Mouse (Mus musculus): ENCODE data around the gene Rin3. TPM values are rescaled to one million over a fixed set of nuclear protein-coding genes. Genes with fewer than 3 reads are reported as not detected.

The Rin3 gene
- polyA plus RNA-seq, 1 experiment from 2014 or later: 2.0 TPM

DNA sequence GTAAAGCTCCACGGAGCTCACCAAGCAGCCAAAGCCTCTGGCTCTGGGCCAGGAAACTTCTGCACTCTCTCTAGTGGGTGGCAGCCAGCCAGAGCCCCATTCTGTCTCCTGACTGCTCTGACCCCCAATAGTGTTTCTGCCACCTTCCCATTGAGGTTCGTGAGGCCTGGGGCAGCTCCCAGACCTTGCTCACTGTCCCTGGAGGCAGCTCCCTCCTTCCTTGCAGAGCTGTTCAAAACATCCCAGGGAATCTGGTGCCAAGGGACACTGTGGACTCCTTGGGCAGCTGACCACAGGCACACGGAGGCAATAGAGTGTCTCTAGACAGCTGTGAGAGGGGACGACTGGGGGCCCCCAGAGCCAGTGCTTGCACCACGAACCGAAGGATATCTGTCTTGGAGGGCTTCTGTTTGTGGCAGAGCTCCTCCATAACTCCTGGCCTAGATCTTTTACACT, 25.2 kb downstream of the Rin3 start:
- peak; percentile 17 for ATAC-seq
- 63% methylated on average over 6 of the region's 6 CpGs for WGBS

DNA sequence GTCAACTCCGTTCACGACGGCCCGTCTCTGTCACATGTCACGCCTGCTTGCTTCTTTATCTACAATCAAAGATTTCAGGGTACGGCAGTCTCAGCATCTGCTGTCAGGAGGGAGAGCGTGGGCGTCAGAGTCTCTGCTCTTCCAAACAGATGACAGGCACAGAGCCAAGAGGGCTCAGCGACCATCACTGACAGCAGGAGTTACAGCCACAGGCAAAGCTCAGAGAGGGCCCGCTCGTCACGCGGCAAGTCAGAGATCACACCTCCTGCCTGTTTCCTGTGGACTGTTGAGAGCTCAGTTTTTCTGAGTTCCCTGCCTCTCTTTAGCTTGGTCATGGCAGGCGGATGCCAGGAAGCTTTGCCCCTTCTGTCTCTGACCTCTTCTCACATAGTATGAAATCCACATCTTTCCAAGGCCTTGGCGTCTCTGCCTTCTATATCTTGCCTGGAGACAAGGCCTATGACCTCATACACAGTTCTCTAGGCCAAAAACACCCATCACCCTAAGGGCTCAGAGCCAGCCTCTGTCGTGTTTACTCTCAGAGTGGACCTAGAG, 25.7 kb downstream of the Rin3 start:
- WGBS: 71% methylated on average over 16 of the region's 16 CpGs
- Histone ChIP-seq H3K27me3 (no peaks in the 10 kb centered on the region), H3K4me1 (peaks cover 30% of the 10 kb centered on the region), H3K9ac (no peak overlapping the region), H3K4me3 (no peak overlapping the region), H3K9me3 (replicated peaks) (no peaks in the 10 kb centered on the region), H3K4me2 (no peak overlapping the region), H3K27ac (peak overlapping the region; percentile 79), H3K36me3 (ENCODE audit: poor library complexity, severe bottlenecking) (no peaks in the 10 kb centered on the region)
- peak; percentile 75 for ATAC-seq

More for the DNA sequence above, 25.2 kb downstream of the Rin3 start:
- H3K27me3 ChIP-seq: no peaks in the 10 kb centered on the region
- no peaks in the 10 kb centered on the region for H3K9me3 ChIP-seq (replicated peaks)
- H3K4me2 ChIP-seq: no peak overlapping the region
- peaks cover 35% of the 10 kb centered on the region for H3K4me1 ChIP-seq
- H3K27ac ChIP-seq: peak overlapping the region; percentile 79
- no peak overlapping the region for H3K4me3 ChIP-seq
- no peaks in the 10 kb centered on the region for H3K36me3 ChIP-seq (ENCODE audit: poor library complexity, severe bottlenecking)
- H3K9ac ChIP-seq: no peak overlapping the region

DNA sequence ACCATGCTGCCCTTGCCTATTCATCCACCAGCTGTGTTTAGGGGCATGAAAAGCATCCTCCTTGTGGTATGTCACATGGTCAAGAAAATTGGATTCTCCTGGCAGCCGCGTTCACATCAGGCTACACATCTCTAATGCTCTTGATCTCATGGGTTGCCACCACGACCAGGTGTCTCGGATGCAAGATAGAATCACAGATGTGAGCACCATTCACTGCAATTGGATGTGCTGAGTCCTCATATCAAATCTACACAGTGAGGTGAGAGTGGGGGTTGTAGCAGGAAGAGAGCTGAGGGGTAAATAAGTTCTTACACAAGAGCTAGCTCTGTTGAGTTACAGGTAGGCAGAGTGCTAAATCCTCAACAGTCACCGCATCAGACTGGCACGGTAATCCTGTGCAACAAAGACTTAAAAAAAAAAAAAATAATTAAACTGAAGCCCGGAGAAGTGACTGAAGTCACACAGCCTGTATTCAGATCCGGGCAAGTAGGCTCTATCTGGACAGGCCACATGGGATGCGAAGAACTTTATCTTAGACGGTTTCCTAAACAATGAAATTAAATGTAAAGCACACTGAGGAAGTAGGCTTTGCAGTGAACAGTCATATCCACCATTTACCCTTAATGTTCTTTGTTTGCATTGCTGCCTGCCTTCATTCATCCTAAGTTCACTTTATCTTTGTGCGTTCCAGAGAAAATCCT, 26.4 kb downstream of the Rin3 start:
- Histone ChIP-seq H3K4me1 (peaks cover 24% of the 10 kb centered on the region), H3K27me3 (no peaks in the 10 kb centered on the region), H3K27ac (peak overlapping the region; percentile 79), H3K9me3 (replicated peaks) (no peaks in the 10 kb centered on the region), H3K36me3 (ENCODE audit: poor library complexity, severe bottlenecking) (no peaks in the 10 kb centered on the region), H3K4me3 (no peak overlapping the region), H3K4me2 (no peak overlapping the region), H3K9ac (no peak overlapping the region)
- WGBS: 91% methylated on average over 11 of the region's 11 CpGs
- no peak for ATAC-seq

DNA sequence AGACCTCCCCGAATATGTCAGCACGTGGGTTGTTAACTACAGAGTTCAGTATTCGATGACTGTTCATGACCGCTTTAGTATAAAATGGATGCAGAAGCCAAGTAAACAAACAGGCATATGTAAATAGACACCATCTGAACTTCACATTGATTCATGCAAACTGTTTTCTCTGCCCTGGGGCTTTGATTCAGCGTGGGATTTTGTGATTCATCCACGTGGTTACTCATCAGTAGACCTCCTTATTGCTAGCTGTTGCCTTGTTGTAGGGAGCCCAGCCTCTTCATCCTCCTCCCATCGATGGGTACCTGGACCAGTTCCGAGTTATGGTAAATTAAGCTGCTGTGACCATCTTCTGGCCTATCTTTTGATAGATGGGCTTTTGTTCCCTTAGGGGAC, 26.9 kb downstream of the Rin3 start:
- no peak overlapping the region for H3K4me2 ChIP-seq
- H3K9me3 ChIP-seq (replicated peaks): no peaks in the 10 kb centered on the region
- H3K27ac ChIP-seq: no peak overlapping the region
- no peaks in the 10 kb centered on the region for H3K36me3 ChIP-seq (ENCODE audit: poor library complexity, severe bottlenecking)
- no peak overlapping the region for H3K4me3 ChIP-seq
- no peak overlapping the region for H3K9ac ChIP-seq
- H3K4me1 ChIP-seq: peaks cover 21% of the 10 kb centered on the region
- no peak for ATAC-seq
- H3K27me3 ChIP-seq: no peaks in the 10 kb centered on the region
- 85% methylated on average over 8 of the region's 8 CpGs for WGBS

DNA sequence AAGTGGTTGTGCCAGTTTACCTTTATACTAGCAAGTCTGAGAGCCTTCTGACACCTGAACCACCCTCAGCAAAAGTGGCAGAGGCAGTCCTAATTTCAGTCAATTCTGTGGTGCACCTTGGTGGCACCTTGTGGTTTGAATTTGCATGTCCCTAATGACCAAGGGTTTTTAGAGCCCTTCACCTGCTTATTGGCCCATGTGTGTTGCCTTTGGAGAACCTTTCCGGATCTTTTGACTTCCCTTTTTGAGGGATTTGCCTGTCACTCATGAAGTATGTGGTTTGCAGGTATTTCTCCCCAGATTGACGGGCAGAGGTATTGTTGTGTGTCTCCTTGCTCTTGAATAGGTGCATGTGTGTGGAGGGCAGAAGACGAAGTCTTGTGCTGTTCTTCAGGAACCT, 27.4 kb downstream of the Rin3 start:
- no peaks in the 10 kb centered on the region for H3K27me3 ChIP-seq
- ATAC-seq: no peak
- no peaks in the 10 kb centered on the region for H3K36me3 ChIP-seq (ENCODE audit: poor library complexity, severe bottlenecking)
- H3K4me2 ChIP-seq: no peak overlapping the region
- H3K4me3 ChIP-seq: no peak overlapping the region
- WGBS: 90% methylated on average over 3 of the region's 3 CpGs
- H3K9me3 ChIP-seq (replicated peaks): no peaks in the 10 kb centered on the region
- no peak overlapping the region for H3K9ac ChIP-seq
- no peak overlapping the region for H3K27ac ChIP-seq
- peaks cover 18% of the 10 kb centered on the region for H3K4me1 ChIP-seq

DNA sequence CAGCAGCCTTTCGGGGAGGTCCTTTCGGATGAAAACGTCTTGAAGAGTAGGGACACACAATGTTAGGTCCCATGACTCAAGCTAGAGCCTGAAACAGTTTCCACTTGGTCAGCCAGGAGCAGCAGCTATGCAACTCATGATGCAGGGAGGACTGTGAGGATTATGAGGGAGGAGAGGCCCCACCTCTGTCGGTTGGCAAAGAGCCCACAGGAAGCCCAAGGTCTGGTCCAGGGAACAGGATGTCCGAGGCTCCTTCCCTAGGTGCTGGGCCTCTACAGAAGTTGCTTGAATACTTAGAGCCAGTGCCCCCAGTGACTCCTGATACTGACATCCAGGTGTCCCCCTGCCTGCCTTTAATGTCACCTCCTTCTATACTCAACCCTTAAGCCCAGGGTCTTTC, 28.6 kb downstream of the Rin3 start:
- no peak for ATAC-seq
- Histone ChIP-seq H3K27ac (no peak overlapping the region), H3K4me1 (peaks cover 16% of the 10 kb centered on the region), H3K27me3 (no peaks in the 10 kb centered on the region), H3K9ac (no peak overlapping the region), H3K9me3 (replicated peaks) (no peaks in the 10 kb centered on the region), H3K36me3 (ENCODE audit: poor library complexity, severe bottlenecking) (no peaks in the 10 kb centered on the region), H3K4me2 (no peak overlapping the region), H3K4me3 (no peak overlapping the region)
- 88% methylated on average over 5 of the region's 5 CpGs for WGBS

DNA sequence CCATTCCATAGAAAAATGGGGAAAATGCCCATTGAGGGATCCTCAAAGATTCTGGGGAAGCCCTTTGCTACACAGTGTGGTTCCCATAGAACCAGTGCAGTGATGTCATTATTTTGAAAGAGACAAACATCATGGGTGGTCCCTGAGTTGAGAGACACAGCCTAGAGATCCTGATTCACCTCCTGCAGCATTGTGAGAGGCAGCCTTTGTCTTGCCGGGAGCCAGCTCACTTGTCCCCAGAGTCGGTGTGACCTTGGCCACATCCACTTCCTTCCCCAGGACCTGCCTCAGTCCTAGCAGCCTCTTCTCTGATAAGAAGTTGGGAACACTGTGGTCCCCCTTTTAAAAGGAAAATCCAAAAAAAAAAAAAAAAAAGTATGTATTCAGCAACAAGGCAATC, 36.3 kb downstream of the Rin3 start:
- 51% methylated on average over 2 of the region's 2 CpGs for WGBS
- Histone ChIP-seq H3K27ac (no peak overlapping the region), H3K4me2 (no peak overlapping the region), H3K4me1 (no peaks in the 10 kb centered on the region), H3K27me3 (no peaks in the 10 kb centered on the region), H3K9me3 (replicated peaks) (no peaks in the 10 kb centered on the region), H3K9ac (no peak overlapping the region), H3K36me3 (ENCODE audit: poor library complexity, severe bottlenecking) (no peaks in the 10 kb centered on the region), H3K4me3 (no peak overlapping the region)
- no peak for ATAC-seq

DNA sequence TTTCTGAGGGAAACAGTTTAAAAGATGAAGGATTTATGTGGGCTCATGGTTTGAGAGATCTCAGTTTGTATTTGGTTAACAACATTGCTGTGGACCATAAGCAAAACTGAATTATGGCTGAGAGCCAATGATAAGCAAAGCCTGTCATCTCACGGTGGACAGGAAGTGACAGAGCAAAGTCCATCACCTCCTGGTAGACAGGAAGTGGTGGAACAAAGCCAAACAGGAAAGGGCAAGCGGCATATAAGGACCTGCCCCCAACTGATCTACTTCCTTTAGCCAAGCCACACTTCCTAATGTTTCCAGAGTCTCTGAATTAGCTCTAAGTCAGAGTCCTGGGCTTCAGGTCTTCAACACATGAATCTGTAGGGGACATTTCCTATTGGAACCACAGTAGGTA, 37.1 kb downstream of the Rin3 start:
- Histone ChIP-seq H3K4me1 (no peaks in the 10 kb centered on the region), H3K9ac (no peak overlapping the region), H3K4me2 (no peak overlapping the region), H3K36me3 (ENCODE audit: poor library complexity, severe bottlenecking) (no peaks in the 10 kb centered on the region), H3K27ac (no peak overlapping the region), H3K9me3 (replicated peaks) (no peaks in the 10 kb centered on the region), H3K4me3 (no peak overlapping the region), H3K27me3 (no peaks in the 10 kb centered on the region)
- 78% methylated on average over 2 of the region's 2 CpGs for WGBS
- no peak for ATAC-seq

DNA sequence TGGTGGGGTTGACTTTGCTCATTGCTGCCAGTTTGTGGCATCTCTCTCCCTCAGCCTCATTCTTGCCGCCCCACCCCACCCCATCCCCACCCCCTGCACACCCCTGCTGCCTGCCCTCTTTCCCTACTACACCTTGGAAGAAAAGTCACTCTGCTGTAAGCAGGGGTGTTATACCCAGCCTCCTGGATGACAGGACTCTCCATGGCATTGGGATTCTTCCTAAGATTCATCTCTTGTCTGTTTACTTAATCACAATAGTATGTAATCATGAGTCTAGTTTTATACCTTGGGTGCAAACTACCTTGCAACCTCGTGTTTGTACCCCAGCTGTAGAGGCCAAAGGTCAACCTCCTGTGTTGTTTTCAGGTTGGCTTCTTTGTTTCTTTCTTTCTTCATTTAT, 37.5 kb downstream of the Rin3 start:
- no peaks in the 10 kb centered on the region for H3K9me3 ChIP-seq (replicated peaks)
- no peak overlapping the region for H3K4me3 ChIP-seq
- H3K4me2 ChIP-seq: no peak overlapping the region
- no peak overlapping the region for H3K9ac ChIP-seq
- no peaks in the 10 kb centered on the region for H3K4me1 ChIP-seq
- H3K27ac ChIP-seq: no peak overlapping the region
- H3K36me3 ChIP-seq (ENCODE audit: poor library complexity, severe bottlenecking): no peaks in the 10 kb centered on the region
- WGBS: 66% methylated on average over 2 of the region's 2 CpGs
- no peak for ATAC-seq
- H3K27me3 ChIP-seq: no peaks in the 10 kb centered on the region

DNA sequence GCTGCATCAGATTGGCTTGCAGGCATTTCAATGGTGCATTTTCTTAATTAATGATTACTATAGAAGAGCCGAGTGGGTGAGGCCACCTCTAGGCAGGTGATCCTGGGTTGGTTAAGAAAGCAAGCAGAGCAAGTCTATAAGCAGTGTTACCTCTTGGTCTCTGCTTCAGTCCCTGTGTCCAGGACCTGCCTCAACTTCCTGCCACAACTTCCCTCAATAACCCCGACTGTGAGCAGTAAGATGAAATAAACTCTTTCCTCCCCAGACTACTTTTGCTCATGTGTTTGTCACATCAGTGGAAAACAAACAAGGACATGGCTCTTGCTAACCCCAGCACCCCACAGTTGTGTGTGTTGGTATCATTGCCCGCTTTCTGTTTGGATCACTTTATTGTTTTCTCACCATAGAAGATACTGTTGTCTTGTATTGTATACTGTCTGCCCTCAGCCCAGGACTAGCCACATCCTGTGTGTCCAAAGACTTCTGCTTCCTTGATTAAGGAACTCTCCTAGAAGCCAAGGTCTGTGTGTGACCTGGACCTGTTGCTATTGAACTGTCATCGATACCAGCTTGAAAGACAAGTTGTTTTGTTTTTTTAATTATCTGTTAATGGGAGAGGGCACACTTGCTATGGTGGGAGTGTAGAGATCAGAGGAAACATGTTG, 38.3 kb downstream of the Rin3 start:
- 87% methylated on average over 4 of the region's 4 CpGs for WGBS
- Histone ChIP-seq H3K27ac (no peak overlapping the region), H3K4me2 (no peak overlapping the region), H3K4me1 (no peaks in the 10 kb centered on the region), H3K27me3 (no peaks in the 10 kb centered on the region), H3K9me3 (replicated peaks) (no peaks in the 10 kb centered on the region), H3K36me3 (ENCODE audit: poor library complexity, severe bottlenecking) (no peaks in the 10 kb centered on the region), H3K9ac (no peak overlapping the region), H3K4me3 (no peak overlapping the region)
- ATAC-seq: no peak

DNA sequence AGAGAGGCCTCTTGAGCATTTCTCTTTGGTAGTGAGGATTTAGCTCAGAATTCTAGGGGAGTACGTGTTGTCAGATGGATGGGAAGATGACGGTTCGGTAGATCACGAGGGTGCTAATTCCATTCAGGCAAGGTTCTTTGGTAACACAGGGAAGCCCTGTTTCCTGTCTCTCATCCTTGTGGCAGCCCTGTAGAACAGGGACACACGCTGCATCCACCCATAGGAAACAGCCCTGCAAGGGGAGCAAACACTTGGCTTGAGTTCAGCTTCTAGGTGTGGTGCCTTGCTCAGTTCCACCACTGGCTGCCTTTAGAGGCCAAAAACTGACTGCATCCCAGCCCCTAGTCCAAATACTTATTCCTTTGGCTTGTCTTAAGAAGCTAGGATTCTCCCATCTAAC, 39.0 kb downstream of the Rin3 start:
- Histone ChIP-seq H3K9ac (no peak overlapping the region), H3K27me3 (no peaks in the 10 kb centered on the region), H3K36me3 (ENCODE audit: poor library complexity, severe bottlenecking) (no peaks in the 10 kb centered on the region), H3K27ac (no peak overlapping the region), H3K4me1 (no peaks in the 10 kb centered on the region), H3K4me3 (no peak overlapping the region), H3K4me2 (no peak overlapping the region), H3K9me3 (replicated peaks) (no peaks in the 10 kb centered on the region)
- no peak for ATAC-seq
- WGBS: 89% methylated on average over 5 of the region's 5 CpGs

DNA sequence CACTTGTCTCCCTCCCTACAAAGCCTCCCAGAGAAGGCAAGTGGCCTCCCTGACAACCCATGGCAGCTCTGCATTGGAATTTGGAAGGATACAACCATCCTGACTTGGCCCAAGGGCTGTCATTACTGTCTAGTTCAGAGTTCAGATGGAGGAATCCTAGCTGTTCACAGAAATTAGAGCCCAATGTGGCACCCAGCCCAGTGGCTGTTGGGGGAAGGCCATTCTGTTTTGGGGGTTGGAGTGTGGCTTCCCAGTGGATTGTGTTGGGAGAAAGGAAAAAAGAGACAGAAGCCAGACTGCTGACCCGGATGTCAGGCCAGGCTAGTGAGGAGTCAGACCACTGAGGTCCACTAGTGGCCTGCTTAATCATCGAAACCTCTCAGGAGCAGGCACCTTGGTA, 40.5 kb downstream of the Rin3 start:
- no peak overlapping the region for H3K4me3 ChIP-seq
- no peak overlapping the region for H3K27ac ChIP-seq
- H3K9me3 ChIP-seq (replicated peaks): no peaks in the 10 kb centered on the region
- H3K36me3 ChIP-seq (ENCODE audit: poor library complexity, severe bottlenecking): no peaks in the 10 kb centered on the region
- 96% methylated on average over 2 of the region's 2 CpGs for WGBS
- no peak overlapping the region for H3K4me2 ChIP-seq
- no peaks in the 10 kb centered on the region for H3K4me1 ChIP-seq
- no peak overlapping the region for H3K9ac ChIP-seq
- ATAC-seq: no peak
- no peaks in the 10 kb centered on the region for H3K27me3 ChIP-seq

Data from forebrain, embryonic 13.5 days (tissue).